Mouse (Mus musculus): Measurements from ENCODE around the gene Eid2b. TPM values are rescaled to one million over a fixed set of nuclear protein-coding genes. Genes with fewer than 3 reads are reported as not detected.
"Not testable (repeated sequence)": the region's sequence is repeated elsewhere in the genome, so short reads cannot be mapped to it uniquely, and the experiment has no call there.

The Eid2b gene
- 10 to 100 TPM; 13.4 to 15.7 TPM for total RNA-seq (2021)
- long read RNA-seq, experiment 1, transcript Eid2b-201 (1 exons, 1,751 nt): major isoform, 24 of 24 reads
- long read RNA-seq, experiment 1, partial matches to known transcripts: 0 of 24 reads
- long read RNA-seq, experiment 1, other reads (novel, unspliced or antisense): 0 of 24 reads
- long read RNA-seq, experiment 2, transcript Eid2b-201 (1 exons, 1,751 nt): major isoform, 20 of 20 reads
- long read RNA-seq, experiment 2, partial matches to known transcripts: 0 of 20 reads
- long read RNA-seq, experiment 2, other reads (novel, unspliced or antisense): 0 of 20 reads

DNA sequence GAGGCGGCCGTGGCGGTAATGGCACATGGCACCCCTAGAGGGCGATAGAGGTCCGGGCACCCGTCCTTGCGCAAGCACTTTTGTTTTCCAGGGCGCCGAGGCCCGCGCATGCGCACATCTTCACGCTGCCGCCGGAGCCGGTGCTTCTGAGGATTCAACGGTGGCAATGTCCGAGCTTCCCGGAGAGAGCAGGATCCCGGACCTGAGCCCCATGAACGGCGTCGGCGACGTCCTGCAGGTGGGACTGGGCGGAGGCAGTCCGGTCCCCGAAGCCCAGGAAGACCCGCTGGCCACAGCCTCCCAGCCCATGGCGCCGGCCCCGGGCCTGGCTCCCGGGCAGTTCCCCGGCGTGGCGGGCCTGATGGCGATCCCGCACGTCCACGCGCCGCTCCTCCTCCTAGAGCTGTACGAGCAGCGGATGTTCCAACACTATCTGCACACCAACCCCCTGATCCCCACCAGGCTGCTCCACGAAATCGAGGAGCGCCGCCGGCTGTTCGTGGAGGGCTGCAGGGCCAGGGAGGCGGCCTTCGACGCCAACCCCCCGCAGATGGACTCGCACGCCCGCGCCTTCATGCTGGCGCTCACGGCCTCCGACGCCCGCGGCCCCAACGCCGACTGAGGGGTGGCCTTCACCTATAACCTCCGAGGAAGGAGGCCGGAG lies at the start of gene Eid2b:
Gene Eid2b, plus strand, starts transcription at position 125 of the 664 bp plus-strand sequence.
- peak; percentile 98 for DNase-seq

DNA sequence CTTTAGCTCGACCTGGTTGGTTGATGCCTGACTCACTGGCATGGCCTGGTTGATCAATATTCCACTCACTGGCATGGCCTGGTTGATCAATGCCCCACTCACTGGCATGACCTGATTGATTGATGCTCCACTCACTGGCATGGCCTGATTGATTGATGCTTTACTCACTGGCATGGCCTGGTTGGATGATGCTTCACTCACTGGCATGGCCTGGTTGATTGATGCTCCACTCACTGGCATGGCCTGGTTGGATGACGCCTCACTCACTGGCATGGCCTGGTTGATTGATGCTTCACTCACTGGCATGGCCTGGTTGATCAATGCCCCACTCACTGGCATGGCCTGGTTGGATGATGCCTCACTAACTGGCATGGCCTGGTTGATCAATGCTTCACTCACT lies 33.6 kb upstream of the Eid2b start:
- not testable (repeated sequence) for DNase-seq

DNA sequence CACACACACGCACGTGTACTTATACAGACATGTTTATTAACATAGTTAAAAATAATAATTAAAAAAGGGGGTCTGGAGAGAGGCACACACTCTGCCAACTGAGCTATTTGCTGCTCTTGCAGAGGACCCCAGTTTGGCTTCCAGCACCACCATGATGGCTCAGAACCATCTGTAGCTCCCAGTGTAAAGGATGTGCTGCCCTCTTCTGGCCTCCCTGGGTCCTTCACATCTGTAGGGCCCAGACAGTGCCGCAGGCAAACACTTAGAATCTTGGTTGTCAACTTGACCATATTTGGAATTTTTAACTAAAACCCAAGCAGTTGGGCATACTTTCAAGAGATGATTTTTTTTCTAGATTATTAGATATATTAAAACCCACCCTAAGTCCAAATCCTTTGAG lies 28.6 kb upstream of the Eid2b start:
- no peak for DNase-seq

- DNase-seq: no peak
Measured at GRCm38 (mm10) chr7:28251976-28252375, 25.6 kb upstream of the Eid2b start.

DNA sequence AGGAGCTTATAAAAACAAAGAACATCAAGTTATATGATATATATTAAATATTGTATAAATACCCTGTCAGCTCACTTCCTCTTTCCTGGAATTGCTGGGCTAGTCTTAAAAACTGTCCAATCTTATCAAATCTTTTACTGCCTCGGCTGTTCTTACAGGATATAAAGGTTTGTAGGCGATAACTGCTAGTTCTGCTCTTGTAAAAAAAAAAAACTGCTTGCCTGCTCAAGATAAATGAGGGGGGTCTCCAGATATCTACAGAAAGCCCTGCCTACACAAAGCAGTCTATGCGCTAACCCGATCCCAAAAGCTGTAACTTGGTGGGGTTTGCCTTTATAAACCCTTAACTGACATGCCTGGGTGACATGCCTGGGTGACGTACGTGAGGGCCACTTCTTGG lies 22.9 kb upstream of the Eid2b start:
- no peak for DNase-seq

DNA sequence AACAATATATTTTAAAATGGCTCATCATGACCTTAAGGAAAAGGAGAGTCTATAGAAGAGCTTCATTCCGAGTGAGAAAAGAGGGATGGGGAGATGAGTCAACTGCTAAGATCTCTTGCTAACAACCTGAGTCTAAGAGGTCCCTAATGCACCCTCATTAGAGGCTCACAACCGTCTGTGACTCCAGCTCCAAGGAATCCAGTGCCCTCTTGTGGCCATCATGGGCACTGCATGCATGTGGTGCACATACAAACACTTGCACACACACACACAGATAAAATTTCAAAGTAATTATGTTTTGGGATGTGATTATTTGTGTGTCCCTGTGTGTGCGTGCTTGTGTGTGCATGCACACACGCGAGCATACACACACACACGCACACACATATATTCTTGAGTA lies 22.1 kb upstream of the Eid2b start:
- DNase-seq: no peak

- no peak for DNase-seq
Measured at GRCm38 (mm10) chr7:28262861-28263260, 14.7 kb upstream of the Eid2b start.

DNA sequence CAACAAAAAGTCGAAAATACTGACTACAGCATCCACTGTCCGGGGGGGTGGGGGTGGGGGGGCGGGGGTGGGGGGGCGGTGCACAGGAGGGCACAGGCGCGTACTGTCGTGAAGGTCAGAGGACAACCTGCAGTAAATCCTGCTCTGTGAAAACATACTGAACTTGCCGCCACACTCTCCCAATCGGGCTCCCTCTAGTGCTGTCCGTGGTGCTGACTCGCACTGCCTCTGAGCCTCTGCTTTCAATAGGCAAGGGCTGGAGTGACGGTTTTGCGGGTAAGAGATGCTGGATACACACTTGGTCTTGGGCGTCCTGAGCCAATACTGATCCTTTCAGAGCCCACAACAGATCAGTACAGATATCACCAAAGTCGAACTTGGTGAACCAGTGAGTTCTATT lies 13.8 kb upstream of the Eid2b start:
- peak; percentile 90 for DNase-seq

GRCm38 (mm10) chr7:28265391-28265790 lies 12.1 kb upstream of the Eid2b start:
- no peak for DNase-seq

DNA sequence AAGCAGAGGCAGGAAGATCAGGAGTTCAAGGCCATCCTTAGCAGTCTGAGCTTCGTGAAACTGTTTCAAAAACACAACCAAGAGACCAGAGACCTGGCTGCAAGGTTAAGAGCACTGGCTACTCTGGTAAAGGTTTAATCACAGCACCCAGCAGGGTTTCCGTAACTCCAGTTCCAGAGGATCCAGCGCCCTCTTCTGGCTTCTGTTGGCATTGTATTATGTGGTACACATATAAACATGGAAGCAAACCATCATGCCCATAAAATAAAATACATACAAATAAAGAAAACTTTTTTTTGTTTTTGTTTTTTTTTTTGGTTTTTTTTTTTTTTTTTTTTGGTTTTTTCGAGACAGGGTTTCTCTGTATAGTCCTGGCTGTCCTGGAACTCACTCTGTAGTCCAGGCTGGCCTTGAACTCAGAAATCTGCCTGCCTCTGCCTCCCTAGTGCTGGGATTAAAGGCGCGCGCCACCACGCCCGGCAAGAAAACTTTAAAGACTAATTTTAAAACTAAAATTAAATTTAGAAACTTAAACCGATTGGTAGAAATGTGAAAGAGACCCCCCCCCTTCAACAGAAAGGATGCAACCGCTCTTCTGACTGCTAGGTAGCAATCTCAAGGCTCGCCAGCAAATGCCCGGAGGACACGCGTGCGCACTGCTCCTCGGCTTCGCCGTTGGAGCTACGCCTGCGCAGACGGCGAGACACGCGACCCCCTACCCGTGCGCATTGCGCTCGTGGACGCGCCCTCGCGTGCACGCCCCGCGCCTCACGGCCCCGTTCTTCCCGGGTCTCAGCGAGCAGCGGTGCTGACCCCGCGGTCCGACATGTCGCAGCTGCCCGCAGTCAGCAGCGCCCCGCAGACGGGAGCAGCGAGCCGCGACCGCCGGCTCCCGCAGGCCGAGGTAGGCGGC lies 10.2 kb upstream of the Eid2b start, which contains the start of gene Eid2:
Gene Eid2, plus strand, starts transcription at position 753 of the 913 bp plus-strand sequence.
- DNase-seq: peak; percentile 92

DNA sequence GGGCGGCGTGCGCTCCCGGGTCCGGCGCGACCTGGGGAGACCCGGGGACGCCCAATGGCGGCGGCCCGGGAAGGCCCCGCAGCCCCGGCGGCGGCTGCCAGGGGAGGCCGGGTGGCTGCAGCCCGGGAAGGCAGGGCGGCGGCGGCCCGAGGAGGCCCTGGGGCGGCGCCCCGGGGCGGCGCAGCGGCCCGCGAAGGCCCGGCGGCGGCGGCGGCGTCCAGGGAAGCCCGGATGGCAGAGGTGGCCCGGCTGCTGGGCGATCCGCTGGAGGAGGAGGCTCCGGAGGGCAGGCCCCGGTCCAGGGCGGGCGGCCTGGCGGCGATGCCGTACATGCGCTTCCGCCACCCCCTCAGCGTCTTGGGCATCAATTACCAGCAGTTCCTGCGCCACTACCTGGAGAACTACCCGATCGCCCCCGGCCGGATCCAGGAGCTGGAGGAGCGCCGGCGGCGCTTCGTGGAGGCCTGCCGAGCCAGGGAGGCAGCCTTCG lies 9.5 kb upstream of the Eid2b start:
- DNase-seq: peak; percentile 77

GRCm38 (mm10) chr7:28268576-28268975 lies 9.0 kb upstream of the Eid2b start:
- no peak for DNase-seq

DNA sequence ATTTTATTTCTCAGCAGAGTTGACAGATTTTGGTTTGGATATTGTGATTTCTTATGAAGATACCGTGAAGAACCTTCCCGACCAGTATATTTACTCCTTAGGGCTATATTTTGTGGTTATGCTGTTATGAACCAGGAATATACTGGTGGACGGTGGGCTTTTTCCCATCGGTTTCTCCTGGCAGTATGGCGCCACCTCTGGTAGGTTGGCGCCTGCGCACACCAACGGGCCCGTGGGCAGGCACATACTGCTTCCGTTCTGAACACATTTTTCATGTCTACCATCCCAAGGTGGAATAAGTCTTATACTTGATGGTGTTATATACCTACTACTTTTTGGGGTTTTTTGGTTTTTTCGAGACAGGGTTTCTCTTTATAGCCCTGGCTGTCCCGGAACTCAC lies 8.2 kb upstream of the Eid2b start:
- no peak for DNase-seq

DNA sequence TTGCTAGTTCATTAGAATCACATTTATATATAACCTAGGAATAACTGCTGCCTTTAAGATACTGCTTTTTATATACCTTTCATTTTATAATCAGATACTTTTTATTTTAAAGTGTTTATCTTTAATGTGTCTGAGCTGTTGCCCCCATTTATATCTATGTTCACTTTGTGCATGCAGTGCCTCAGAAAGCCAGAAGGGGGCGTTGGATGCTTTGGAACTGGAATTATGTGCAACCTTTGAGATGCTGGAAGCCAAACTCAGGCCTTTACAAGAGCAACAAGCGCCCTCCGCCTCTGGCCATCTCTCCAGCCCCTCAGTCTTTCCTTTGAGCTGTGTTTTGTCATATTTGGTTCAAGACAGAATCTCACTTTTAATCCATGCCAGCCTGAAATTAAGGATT lies 5.8 kb upstream of the Eid2b start:
- no peak for DNase-seq

- DNase-seq: no peak
Measured at GRCm38 (mm10) chr7:28277237-28277614, 313 bp upstream of the Eid2b start.

DNA sequence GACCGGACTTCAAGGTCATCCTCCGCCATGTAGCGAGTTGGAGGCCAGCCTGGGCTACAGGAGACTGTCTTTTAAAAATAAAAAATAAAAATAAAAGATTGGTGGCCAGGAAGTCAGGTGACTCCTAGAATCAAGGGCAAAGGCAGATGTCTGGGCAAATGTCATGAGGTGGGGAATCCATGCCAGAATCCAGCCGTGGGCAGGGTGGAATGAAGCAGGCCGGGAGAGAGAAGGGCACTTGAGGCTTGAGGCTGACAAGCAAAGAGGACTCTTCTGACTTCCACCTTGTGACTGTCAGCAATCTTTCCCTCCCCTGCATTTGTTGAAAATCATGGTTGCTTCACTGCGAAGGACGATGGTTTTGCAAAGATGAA lies 727 bp downstream of the Eid2b start:
- peak; percentile 29 for DNase-seq

DNA sequence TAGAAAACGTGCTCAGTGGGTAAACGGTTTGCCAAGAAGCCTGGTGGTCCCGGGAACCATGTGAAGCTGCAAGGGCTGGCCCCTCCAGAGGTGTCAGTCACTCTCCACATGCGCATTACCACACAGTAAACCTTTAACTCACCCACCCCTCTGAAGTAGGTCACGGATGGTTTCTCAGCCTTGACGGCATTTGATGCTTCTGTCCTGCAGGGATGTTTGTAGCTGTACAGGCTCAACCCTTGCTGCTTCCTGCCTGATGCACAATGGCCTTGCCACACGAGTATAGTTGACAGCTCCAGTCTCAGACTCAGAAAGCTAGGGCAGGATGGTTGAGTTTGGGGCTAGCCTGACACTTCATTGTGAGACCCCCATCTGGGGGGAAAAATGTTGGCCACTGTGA lies 3.1 kb downstream of the Eid2b start:
- no peak for DNase-seq

GRCm38 (mm10) chr7:28290165-28290564 lies 12.6 kb downstream of the Eid2b start:
- no peak for DNase-seq

DNA sequence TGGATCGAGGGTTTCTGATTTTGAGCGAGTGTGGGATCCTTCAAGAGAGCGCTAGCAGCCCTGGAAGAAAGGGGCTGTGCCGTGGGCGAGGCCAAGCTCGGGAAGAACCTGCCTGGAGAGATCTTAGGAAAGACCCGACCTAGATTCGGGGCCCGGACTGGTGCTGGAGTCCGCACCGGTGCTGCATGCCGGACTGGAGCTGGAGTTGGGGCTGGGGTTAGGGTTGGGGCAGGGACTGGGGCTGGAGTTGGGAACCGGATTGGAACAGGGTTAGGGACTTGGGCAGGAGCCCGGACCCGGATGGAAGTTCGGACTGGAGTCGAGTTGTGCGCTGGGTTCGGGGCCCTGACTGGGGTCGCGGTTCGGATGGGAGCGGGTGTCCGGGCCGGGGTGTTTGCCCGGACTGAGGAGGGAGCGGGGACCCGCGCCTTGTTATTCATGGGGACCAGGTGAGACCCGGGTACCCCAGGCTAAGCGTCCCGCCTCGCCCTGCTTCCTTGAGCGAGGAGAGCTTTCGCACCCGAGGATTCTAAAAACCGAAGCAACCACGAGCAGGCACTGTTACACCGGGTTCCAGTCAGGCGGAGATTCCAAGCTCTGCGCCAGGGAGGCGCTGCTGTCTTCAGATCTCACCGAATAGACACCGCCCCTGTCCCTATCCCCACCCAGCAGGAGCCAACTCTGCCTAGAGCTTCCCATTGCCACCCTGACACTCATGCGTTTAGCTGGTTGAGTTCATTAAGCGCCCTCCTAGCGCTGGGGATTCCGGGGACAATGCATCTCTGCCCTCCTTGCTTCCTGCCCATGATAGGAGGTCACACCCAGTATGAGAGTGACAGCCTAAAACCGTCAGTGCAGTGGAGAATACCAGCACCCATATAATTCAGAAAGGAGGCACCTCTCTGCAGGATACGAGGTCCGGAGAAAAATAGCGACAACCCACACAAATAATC lies 13.4 kb downstream of the Eid2b start, which contains the start of gene Selenov:
Gene Selenov, minus strand, starts transcription at position 549 of the 953 bp plus-strand sequence.
- peak; percentile 52 for DNase-seq

- DNase-seq: peak; percentile 80
Measured at GRCm38 (mm10) chr7:28294481-28294880, 16.9 kb downstream of the Eid2b start.

GRCm38 (mm10) chr7:28298837-28299625 lies 21.5 kb downstream of the Eid2b start:
- peak; percentile 64 for DNase-seq
